Mouse (Mus musculus) spleen, postnatal 14 days (tissue): ENCODE results near the gene Zfp874a.
"Not testable (repeated sequence)": the region's sequence is repeated elsewhere in the genome, so short reads cannot be mapped to it uniquely, and the experiment has no call there.

Source experiments
- DNase-seq, 2 experiments: peaks; one replicate each; pipeline ENCODE4 v3.0.0; 2021 to 2022; ENCODE audit warnings: low spot score in 2 of 2

Gene Zfp874a

GRCm38 (mm10) chr13:67376255-67376654 is 75.2 kb downstream of the Zfp874a start:
- DNase-seq, result not testable (repeated sequence)

- peak; percentile 36 to 60 for DNase-seq
Measured at GRCm38 (mm10) chr13:67375050-67375911, 76.1 kb downstream of the Zfp874a start, which contains the start of the genes Gm28041 and Zfp456. Gm28041 (minus strand) TSS chr13:67375733. Zfp456 (minus strand) TSS chr13:67375810.
